In the genomic region with DNA sequence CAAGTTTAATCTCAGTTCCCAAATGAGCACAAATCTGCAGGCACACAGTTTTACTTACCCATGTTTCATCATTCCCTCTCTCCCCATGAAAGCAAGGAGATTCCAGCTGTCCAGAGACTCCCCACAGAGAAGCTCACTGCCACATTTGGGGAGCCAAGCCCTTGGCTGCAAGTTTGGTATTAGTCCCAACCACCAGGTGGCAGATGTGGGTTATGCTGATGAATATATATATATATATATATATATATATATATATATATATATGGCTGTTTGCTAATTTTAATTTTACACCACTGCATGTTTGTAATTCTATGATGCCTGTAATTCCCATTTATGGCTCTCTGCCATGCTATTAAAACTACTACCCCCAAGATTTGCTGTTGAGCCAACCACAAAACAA, we compare ENCODE assay signal across 11 mouse cellular contexts.
DNase-seq lines count a peak whose midpoint lies in the region; ATAC-seq and TF ChIP-seq lines count a peak whose summit lies in the region.
"Had no signal": no experiment of that assay in that cellular context is flagged by ENCODE, and none has a peak within 500 bp of the region (broad histone marks: within the 10 kb centered on the region; RNA-seq: fewer than 3 reads in every experiment).

No protein-coding gene starts in this region.

- no peak overlapping the region for H3K4me3 ChIP-seq in kidney, adult 2 months (ENCODE audit: insufficient read depth, low read depth, low read length)
- H3K4me3 ChIP-seq in kidney, embryonic 14.5 days (ENCODE audit: low read length), result no peak overlapping the region
- no peak overlapping the region for H3K4me3 ChIP-seq in forebrain, embryonic 14.5 days (ENCODE audit: low read depth, low read length)
- H3K4me3 ChIP-seq: erythroblast, embryonic 14.5 days; heart, embryonic 15.5 days; limb, embryonic 12.5 days had no signal

- H3K27ac ChIP-seq in kidney, adult 2 months (ENCODE audit: insufficient read depth, low read depth, low read length), result no peak overlapping the region
- H3K27ac ChIP-seq in kidney, embryonic 14.5 days (ENCODE audit: low read depth, low read length), result no peak overlapping the region
- no peak overlapping the region for H3K27ac ChIP-seq in forebrain, embryonic 14.5 days (ENCODE audit: low read depth, low read length)
- H3K27ac ChIP-seq: heart, embryonic 15.5 days; limb, embryonic 12.5 days had no signal

- DNase-seq in kidney, adult 2 months, result peak; percentile 8
- peak; percentile 4 for DNase-seq in 416B (ENCODE audit: low read depth)
- DNase-seq in B cell, adult 2 months, result peak; percentile 19 to 40
- DNase-seq in kidney, postnatal 10 days, result peak; percentile 45
- no peak for DNase-seq in forebrain, embryonic 14.5 days (ENCODE audit: low spot score)
- no peak for DNase-seq in frontal cortex, postnatal 10 days (ENCODE audit: low spot score in 2 of 2)

- no peak for ATAC-seq in kidney, embryonic 14.5 days (ENCODE audit: low FRiP score, low TSS enrichment)
- ATAC-seq in forebrain, embryonic 14.5 days, result no peak
- ATAC-seq: activated CD4-positive, CD25-positive, alpha-beta regulatory T cell, adult 4 months had no signal

- TF ChIP-seq CTCF in kidney, adult 2 months (conservative IDR thresholded peaks at IDR 0.05; ENCODE audit: insufficient read depth, insufficient read length, low read depth, low read length), result peak; percentile 18; the same call in 1 of the 2 replicates

- no peak overlapping the region for H3K9ac ChIP-seq in kidney, embryonic 14.5 days (ENCODE audit: low read depth, low read length)
- H3K9ac ChIP-seq in forebrain, embryonic 14.5 days (ENCODE audit: low read length), result no peak overlapping the region
- H3K9ac ChIP-seq: heart, embryonic 15.5 days; limb, embryonic 12.5 days had no signal

- no peak for TF ChIP-seq POLR2A in kidney, adult 2 months (IDR thresholded peaks at IDR 0.05; ENCODE audit: low read depth, low read length)

- no peaks in the 10 kb centered on the region for H3K4me1 ChIP-seq in kidney, adult 2 months (ENCODE audit: control insufficient read depth, insufficient read depth, low read length)
- no peaks in the 10 kb centered on the region for H3K4me1 ChIP-seq in kidney, embryonic 14.5 days (ENCODE audit: control insufficient read depth, insufficient read depth, low read length)
- H3K4me1 ChIP-seq in forebrain, embryonic 14.5 days (ENCODE audit: control insufficient read depth, insufficient read depth, low read length), result no peaks in the 10 kb centered on the region
- H3K4me1 ChIP-seq: heart, embryonic 15.5 days; limb, embryonic 12.5 days had no signal

- no peak overlapping the region for H3K4me2 ChIP-seq in kidney, embryonic 14.5 days (replicated peaks; ENCODE audit: low read depth, low read length)
- H3K4me2 ChIP-seq in forebrain, embryonic 14.5 days (ENCODE audit: low read length), result no peak overlapping the region
- H3K4me2 ChIP-seq: heart, embryonic 15.5 days; limb, embryonic 12.5 days had no signal

- no peaks in the 10 kb centered on the region for H3K27me3 ChIP-seq in kidney, adult 2 months (replicated peaks; ENCODE audit: control insufficient read depth, insufficient read depth, low read length)
- no peaks in the 10 kb centered on the region for H3K27me3 ChIP-seq in kidney, embryonic 14.5 days (ENCODE audit: control insufficient read depth, insufficient read depth, low read length)
- no peaks in the 10 kb centered on the region for H3K27me3 ChIP-seq in forebrain, embryonic 14.5 days (replicated peaks; ENCODE audit: control insufficient read depth, insufficient read depth, low read length)
- H3K27me3 ChIP-seq: heart, embryonic 15.5 days had no signal

- no peaks in the 10 kb centered on the region for H3K9me3 ChIP-seq in kidney, embryonic 14.5 days (ENCODE audit: control insufficient read depth, low read length)
- H3K9me3 ChIP-seq in forebrain, embryonic 14.5 days (replicated peaks; ENCODE audit: control insufficient read depth, low read length), result no peaks in the 10 kb centered on the region
- H3K9me3 ChIP-seq: heart, embryonic 15.5 days; limb, embryonic 12.5 days had no signal

- H3K36me3 ChIP-seq in kidney, adult 2 months (ENCODE audit: control insufficient read depth, insufficient read depth, low read length), result no peaks in the 10 kb centered on the region
- no peaks in the 10 kb centered on the region for H3K36me3 ChIP-seq in kidney, embryonic 14.5 days (ENCODE audit: control insufficient read depth, insufficient read depth, low read length)
- H3K36me3 ChIP-seq in forebrain, embryonic 14.5 days (ENCODE audit: control insufficient read depth, insufficient read depth, low read length), result no peaks in the 10 kb centered on the region
- H3K36me3 ChIP-seq: heart, embryonic 15.5 days; limb, embryonic 12.5 days had no signal

Comparison
In these comparisons a context has a peak if more than half of its experiments do, and no peak if none do; other contexts are left out.
1. DNase-seq: peak in kidney, adult 2 months (single experiment), 416B (single experiment), B cell, adult 2 months (2 of 2) and kidney, postnatal 10 days (single experiment); none in forebrain, embryonic 14.5 days (single experiment) and frontal cortex, postnatal 10 days (0 of 2).